Mouse (Mus musculus) testis, adult 2 months (tissue): ENCODE data around the gene Cox6b1. TPM values are rescaled to one million over a fixed set of nuclear protein-coding genes. Genes with fewer than 3 reads are reported as not detected.

Experiments used
- H3K27ac ChIP-seq: fragments of 200-500 bp; 2 replicates; pipeline ENCODE4 v1.5.1; 2012; ENCODE audit warnings: low read depth, low read length; ENCODE audit not compliant: control insufficient read depth, insufficient read depth
- H3K27me3 ChIP-seq: fragments of 200-500 bp; 2 replicates; pipeline ENCODE4 v1.6.1; 2012; ENCODE audit warnings: mild to moderate bottlenecking, low read length, moderate library complexity; ENCODE audit not compliant: control insufficient read depth, insufficient read depth
- H3K36me3 ChIP-seq: fragments of 200-500 bp; 2 replicates; pipeline ENCODE4 v1.6.1; 2012; ENCODE audit warnings: mild to moderate bottlenecking, low read length; ENCODE audit not compliant: control insufficient read depth, insufficient read depth
- H3K4me1 ChIP-seq: fragments of 200-500 bp; 2 replicates; pipeline ENCODE4 v1.6.1; 2012; ENCODE audit warnings: low read length; ENCODE audit not compliant: control insufficient read depth, insufficient read depth
- H3K4me3 ChIP-seq: fragments of 200-500 bp; 2 replicates; pipeline ENCODE4 v1.5.1; 2012; ENCODE audit warnings: low read depth, mild to moderate bottlenecking, low read length, moderate library complexity, mixed read lengths; ENCODE audit not compliant: control insufficient read depth
- CTCF ChIP-seq: fragments of 200-500 bp; IDR thresholded peaks from 2 replicates; pipeline ENCODE4 v1.5.1; 2012; ENCODE audit warnings: low read depth, mild to moderate bottlenecking, inconsistent platforms, low read length, moderate library complexity; ENCODE audit not compliant: control insufficient read depth, insufficient read depth, insufficient replicate concordance
- POLR2A ChIP-seq: fragments of 200-500 bp; IDR thresholded peaks from 2 replicates; pipeline ENCODE4 v1.6.1; 2012; ENCODE audit warnings: low read depth, mild to moderate bottlenecking, inconsistent platforms, low read length, moderate library complexity; ENCODE audit not compliant: control insufficient read depth
- polyA plus RNA-seq: library from polyadenylated mRNA; depleted of rRNA; stranded (reverse); fragments of >200 nt; gene quantifications from 2 replicates; pipeline ENCODE4 v1.2.3, GENCODE M21; 2012

The Cox6b1 gene
- polyA plus RNA-seq, 1 experiment = 51.8 TPM

GRCm38 (mm10) chr7:30590927-30591604, 34.9 kb downstream of the Cox6b1 start:
- TF ChIP-seq POLR2A (no peak), CTCF (no peak)
- Histone ChIP-seq H3K27me3 (no peaks in the 10 kb centered on the region), H3K4me3 (peak overlapping the region; percentile 88), H3K4me1 (peaks cover 35% of the 10 kb centered on the region), H3K36me3 (no peaks in the 10 kb centered on the region; the same call in 1 of the 2 replicates), H3K27ac (peak overlapping the region; percentile 10; the same call in 1 of the 2 replicates)

- TF ChIP-seq POLR2A = no peak; the same call in 1 of the 2 replicates
- TF ChIP-seq CTCF = peak; percentile 68
- Histone ChIP-seq H3K27ac (peak overlapping the region; percentile 52), H3K36me3 (no peaks in the 10 kb centered on the region; the same call in 1 of the 2 replicates), H3K27me3 (no peaks in the 10 kb centered on the region), H3K4me1 (peaks cover 31% of the 10 kb centered on the region), H3K4me3 (peak overlapping the region; percentile 88)
Observed at GRCm38 (mm10) chr7:30589435-30590301, 36.3 kb downstream of the Cox6b1 start.

- peak within 1 kb of the TSS; percentile 96 for H3K4me3 ChIP-seq
- peak; percentile 41 for TF ChIP-seq POLR2A
- no peak for TF ChIP-seq CTCF
Observed at GRCm38 (mm10) chr7:30588676-30589434, 37.1 kb downstream of the Cox6b1 start, which contains the start of gene Kmt2b. TSS of gene Kmt2b (minus strand) at chr7:30588726.

GRCm38 (mm10) chr7:30587842-30588667, 37.9 kb downstream of the Cox6b1 start:
- TF ChIP-seq POLR2A = no peak; the same call in 1 of the 2 replicates
- no peak for TF ChIP-seq CTCF

More at GRCm38 (mm10) chr7:30588676-30589434, 37.1 kb downstream of the Cox6b1 start, which contains the start of gene Kmt2b:
- H3K27ac ChIP-seq = peak within 1 kb of the TSS; percentile 92
- no peaks in the 10 kb centered on the region; the same call in 1 of the 2 replicates for H3K36me3 ChIP-seq
- peaks cover 29% of the 10 kb centered on the region for H3K4me1 ChIP-seq
- H3K27me3 ChIP-seq = no peaks in the 10 kb centered on the region

DNA sequence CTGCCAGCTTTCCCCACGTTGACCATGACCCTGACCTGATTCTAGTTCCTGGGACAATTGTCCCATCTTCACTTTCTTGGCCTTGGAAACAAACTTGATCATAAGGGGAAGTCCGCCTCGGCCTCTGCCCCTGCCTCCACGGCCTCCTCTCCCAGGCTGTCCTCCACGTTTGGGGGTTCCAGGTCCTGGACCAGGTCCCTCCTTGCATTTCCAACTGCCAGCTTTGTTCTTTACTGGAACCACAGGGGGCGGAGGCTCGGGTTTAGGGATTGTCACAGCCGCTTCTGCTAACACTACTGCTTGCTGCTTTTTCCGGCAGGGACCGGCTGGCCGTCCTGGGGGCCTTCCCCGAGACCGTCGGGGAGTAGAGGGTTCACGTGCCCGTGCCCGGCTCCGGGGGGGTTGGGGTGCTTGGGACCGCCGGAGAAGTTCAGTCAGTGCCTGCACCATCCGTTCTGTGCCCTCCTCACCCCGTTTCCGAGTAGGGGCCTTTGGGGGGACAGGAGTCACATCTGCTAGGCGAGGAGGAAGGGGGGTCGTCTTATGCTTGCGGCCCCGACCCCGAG, 39.4 kb downstream of the Cox6b1 start:
- Histone ChIP-seq H3K4me1 (peaks cover 24% of the 10 kb centered on the region), H3K27me3 (no peaks in the 10 kb centered on the region), H3K4me3 (peak overlapping the region; percentile 96; the same call in 1 of the 2 replicates), H3K36me3 (no peaks in the 10 kb centered on the region; the same call in none of the 2 replicates), H3K27ac (no peak overlapping the region)
- TF ChIP-seq POLR2A (no peak), CTCF (no peak)

More at GRCm38 (mm10) chr7:30587842-30588667, 37.9 kb downstream of the Cox6b1 start:
- Histone ChIP-seq H3K27ac (peak overlapping the region; percentile 92), H3K4me3 (peak overlapping the region; percentile 96), H3K36me3 (no peaks in the 10 kb centered on the region; the same call in 1 of the 2 replicates), H3K4me1 (peaks cover 28% of the 10 kb centered on the region), H3K27me3 (no peaks in the 10 kb centered on the region)

- Histone ChIP-seq H3K4me1 (peaks cover 17% of the 10 kb centered on the region), H3K36me3 (no peaks in the 10 kb centered on the region; the same call in none of the 2 replicates), H3K27ac (no peak overlapping the region), H3K27me3 (no peaks in the 10 kb centered on the region), H3K4me3 (no peak overlapping the region)
- no peak for TF ChIP-seq CTCF
- TF ChIP-seq POLR2A = no peak
Observed at GRCm38 (mm10) chr7:30585170-30585569, 40.8 kb downstream of the Cox6b1 start.
